Mouse (Mus musculus) kidney, embryonic 15.5 days (tissue): ENCODE measurements around the gene Chil1. TPM values are rescaled to one million over a fixed set of nuclear protein-coding genes. Genes with fewer than 3 reads are reported as not detected.

Experiments used
- ATAC-seq: fragments of 200-750 bp; cut with Nextera tagmentation; replicated peaks from 2 replicates; pipeline ENCODE4 v1.8.0; 2017; ENCODE audit warnings: moderate TSS enrichment; ENCODE audit not compliant: low FRiP score
- H3K27ac ChIP-seq: fragments of 300-500 bp; sonication (generic); 2 replicates; pipeline ENCODE4 v1.5.1; 2015; ENCODE audit warnings: mild to moderate bottlenecking, inconsistent platforms
- H3K27me3 ChIP-seq: fragments of 300-500 bp; sonication (generic); 2 replicates; pipeline ENCODE4 v1.6.1; 2015; ENCODE audit warnings: inconsistent platforms
- H3K36me3 ChIP-seq: fragments of 300-500 bp; sonication (generic); 2 replicates; pipeline ENCODE4 v1.6.1; 2015; ENCODE audit warnings: inconsistent platforms
- H3K4me1 ChIP-seq: fragments of 300-500 bp; sonication (generic); 2 replicates; pipeline ENCODE4 v1.6.1; 2015; ENCODE audit warnings: inconsistent platforms
- H3K4me2 ChIP-seq: fragments of 300-500 bp; sonication (generic); 2 replicates; pipeline ENCODE4 v1.6.1; 2015; ENCODE audit warnings: moderate library complexity, mild to moderate bottlenecking, inconsistent platforms
- H3K4me3 ChIP-seq: fragments of 300-500 bp; sonication (generic); replicated peaks from 2 replicates; pipeline ENCODE4 v1.5.1; 2015; ENCODE audit warnings: mild to moderate bottlenecking, inconsistent platforms
- H3K9ac ChIP-seq: fragments of 300-500 bp; sonication (generic); 2 replicates; pipeline ENCODE4 v1.6.1; 2015; ENCODE audit warnings: mild to moderate bottlenecking, inconsistent platforms
- H3K9me3 ChIP-seq: fragments of 300-500 bp; sonication (generic); replicated peaks from 2 replicates; pipeline ENCODE4 v1.6.1; 2016; ENCODE audit warnings: inconsistent platforms
- WGBS: fragments of 180-500 bp; shearing (Covaris S2); methylation state at CpG from one replicate; pipeline ENCODE4 v1.1.7; 2015; ENCODE audit warnings: mixed read lengths; 5-methylcytosine and 5-hydroxymethylcytosine counted together
- polyA plus RNA-seq: library from polyadenylated mRNA; unstranded; fragments of >200 nt; fragmentation: Nextera tagmentation; extraction: Ambion mirVana; gene quantifications from 2 replicates; pipeline ENCODE4 v1.2.1, GENCODE M21; 2015

Gene Chil1
- polyA plus RNA-seq, 1 experiment from 2014 or later = 1.7 TPM

DNA sequence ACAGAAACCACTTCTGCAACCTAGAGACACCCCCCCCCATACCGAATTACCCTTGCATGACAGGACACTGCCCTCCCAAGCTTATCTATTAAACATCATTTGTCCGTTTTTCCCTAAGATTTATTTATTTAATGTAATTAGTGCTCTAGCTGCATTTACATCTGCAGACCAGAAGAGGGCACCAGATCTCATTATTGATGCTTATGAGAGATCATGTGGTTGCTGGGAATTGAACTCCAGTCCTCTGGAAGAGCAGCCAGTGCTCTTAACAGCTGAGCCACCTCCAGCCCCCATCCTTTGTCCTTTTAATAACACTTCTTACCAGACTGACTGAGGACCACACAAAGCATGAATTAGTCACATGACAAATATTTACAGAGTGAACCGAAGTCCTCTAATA is 27.3 kb upstream of the Chil1 start:
- ATAC-seq = no peak
- H3K4me1 ChIP-seq = 0 out of 2 replicates have a peak, but pooled peaks cover 5% of the 10 kb centered on the region
- H3K4me2 ChIP-seq = no peak overlapping the region
- no peak overlapping the region for H3K27ac ChIP-seq
- H3K4me3 ChIP-seq = no peak overlapping the region
- H3K9ac ChIP-seq = no peak overlapping the region
- H3K36me3 ChIP-seq = no peaks in the 10 kb centered on the region
- H3K27me3 ChIP-seq = no peaks in the 10 kb centered on the region
- H3K9me3 ChIP-seq = no peaks in the 10 kb centered on the region
- 51% methylated on average over 3 of the region's 3 CpGs for WGBS

DNA sequence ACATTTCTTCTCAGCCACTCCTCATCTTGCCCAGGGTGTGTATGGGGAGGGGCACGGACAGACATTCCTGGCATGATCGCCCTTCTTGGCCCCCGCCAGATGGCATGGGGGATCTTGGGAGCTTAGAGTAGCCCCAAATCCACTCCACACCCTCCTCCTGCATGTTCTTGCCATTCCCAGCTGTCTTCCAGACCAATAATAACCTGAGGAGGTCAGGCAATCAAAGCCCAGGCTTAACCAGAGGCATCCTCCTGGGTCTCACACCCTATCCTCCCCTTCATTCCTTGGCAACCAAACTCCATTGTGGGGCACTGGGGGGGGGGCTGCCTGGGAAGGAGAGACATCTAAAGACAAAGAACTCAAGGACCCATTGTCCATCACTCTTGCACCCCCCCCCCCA is 21.6 kb upstream of the Chil1 start:
- Histone ChIP-seq H3K4me2 (no peak overlapping the region), H3K4me1 (no peaks in the 10 kb centered on the region), H3K27ac (no peak overlapping the region), H3K4me3 (no peak overlapping the region), H3K36me3 (no peaks in the 10 kb centered on the region), H3K9ac (no peak overlapping the region), H3K9me3 (no peaks in the 10 kb centered on the region), H3K27me3 (no peaks in the 10 kb centered on the region)
- WGBS = 84% methylated on average over 3 of the region's 3 CpGs
- ATAC-seq = no peak

- no peak overlapping the region for H3K9ac ChIP-seq
- no peak overlapping the region for H3K4me2 ChIP-seq
- H3K36me3 ChIP-seq = no peaks in the 10 kb centered on the region
- no peaks in the 10 kb centered on the region for H3K9me3 ChIP-seq
- WGBS = 81% methylated on average over 6 of the region's 6 CpGs
- no peak for ATAC-seq
- H3K4me1 ChIP-seq = no peaks in the 10 kb centered on the region
- no peaks in the 10 kb centered on the region for H3K27me3 ChIP-seq
- H3K4me3 ChIP-seq = no peak overlapping the region
- no peak overlapping the region for H3K27ac ChIP-seq
Observed at GRCm38 (mm10) chr1:134161399-134161798, 20.6 kb upstream of the Chil1 start.

DNA sequence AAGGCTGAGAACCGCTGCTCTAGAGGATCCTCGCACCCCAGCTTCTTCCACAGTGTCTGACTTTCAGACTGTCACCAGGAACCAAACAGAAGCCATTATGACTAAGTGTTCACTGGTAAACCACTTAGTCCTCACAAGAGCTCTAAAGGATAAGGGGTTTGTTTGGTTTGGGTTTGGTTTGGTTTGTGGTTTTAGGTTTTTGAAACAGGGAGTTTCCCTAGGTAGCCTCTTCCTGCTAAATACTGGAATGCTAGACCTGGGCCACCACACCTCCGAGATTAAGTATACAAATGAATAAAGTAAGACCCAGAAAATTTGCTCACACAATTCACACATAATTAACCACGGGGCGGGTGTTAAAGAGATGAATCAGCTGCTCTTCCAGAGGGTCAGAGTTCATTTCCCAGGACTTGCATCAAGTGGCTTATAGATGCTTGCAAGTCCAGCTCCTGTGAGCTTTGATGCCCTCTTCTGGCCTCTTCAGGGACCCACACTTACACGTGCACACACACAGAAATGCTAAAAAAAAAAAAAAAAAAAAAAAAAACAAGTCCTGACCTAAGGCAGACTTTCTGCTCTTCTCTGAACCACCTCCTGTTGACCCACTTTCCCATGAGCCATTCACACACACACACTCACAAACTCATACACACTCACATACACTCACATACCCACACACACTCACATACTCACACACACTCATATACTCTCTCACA is 19.3 kb upstream of the Chil1 start:
- Histone ChIP-seq H3K9ac (no peak overlapping the region), H3K27ac (no peak overlapping the region), H3K4me2 (no peak overlapping the region), H3K4me1 (no peaks in the 10 kb centered on the region), H3K4me3 (no peak overlapping the region), H3K27me3 (no peaks in the 10 kb centered on the region), H3K9me3 (no peaks in the 10 kb centered on the region), H3K36me3 (no peaks in the 10 kb centered on the region)
- no peak for ATAC-seq
- 77% methylated on average over 6 of the region's 6 CpGs for WGBS

GRCm38 (mm10) chr1:134163476-134163875 is 18.5 kb upstream of the Chil1 start:
- H3K4me3 ChIP-seq = no peak overlapping the region
- no peak overlapping the region for H3K9ac ChIP-seq
- H3K27me3 ChIP-seq = no peaks in the 10 kb centered on the region
- 77% methylated on average over 7 of the region's 7 CpGs for WGBS
- H3K4me2 ChIP-seq = no peak overlapping the region
- no peaks in the 10 kb centered on the region for H3K4me1 ChIP-seq
- no peaks in the 10 kb centered on the region for H3K9me3 ChIP-seq
- H3K27ac ChIP-seq = no peak overlapping the region
- H3K36me3 ChIP-seq = no peaks in the 10 kb centered on the region
- ATAC-seq = no peak

GRCm38 (mm10) chr1:134164454-134164853 is 17.5 kb upstream of the Chil1 start:
- Histone ChIP-seq H3K4me2 (no peak overlapping the region), H3K27me3 (no peaks in the 10 kb centered on the region), H3K9ac (no peak overlapping the region), H3K4me1 (no peaks in the 10 kb centered on the region), H3K27ac (no peak overlapping the region), H3K36me3 (no peaks in the 10 kb centered on the region), H3K4me3 (no peak overlapping the region), H3K9me3 (no peaks in the 10 kb centered on the region)
- no peak for ATAC-seq
- WGBS = 58% methylated on average over 4 of the region's 4 CpGs

DNA sequence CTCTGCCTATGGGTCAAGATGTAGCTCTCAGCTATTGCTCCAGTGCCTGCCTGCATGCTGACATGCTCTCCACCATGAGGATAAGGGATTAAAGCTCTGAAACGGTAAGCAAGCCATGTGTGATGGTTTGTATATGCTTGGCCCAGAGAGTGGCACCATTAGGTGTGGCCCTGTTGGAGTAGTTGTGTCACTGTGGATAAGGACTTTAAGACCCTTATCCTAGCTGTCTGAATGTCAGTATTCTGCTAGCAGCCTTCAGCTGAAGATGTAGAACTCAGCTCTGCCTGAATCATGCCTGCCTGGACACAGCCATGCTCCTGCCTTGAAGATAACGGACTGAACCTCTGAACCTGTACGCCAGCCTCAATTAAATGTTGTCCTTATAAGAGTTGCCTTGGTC is 15.4 kb upstream of the Chil1 start:
- Histone ChIP-seq H3K9me3 (no peaks in the 10 kb centered on the region), H3K4me2 (no peak overlapping the region), H3K27me3 (no peaks in the 10 kb centered on the region), H3K27ac (no peak overlapping the region), H3K4me3 (no peak overlapping the region), H3K4me1 (no peaks in the 10 kb centered on the region), H3K36me3 (no peaks in the 10 kb centered on the region), H3K9ac (no peak overlapping the region)
- ATAC-seq = no peak
- WGBS = 92% methylated on average over 3 of the region's 3 CpGs

DNA sequence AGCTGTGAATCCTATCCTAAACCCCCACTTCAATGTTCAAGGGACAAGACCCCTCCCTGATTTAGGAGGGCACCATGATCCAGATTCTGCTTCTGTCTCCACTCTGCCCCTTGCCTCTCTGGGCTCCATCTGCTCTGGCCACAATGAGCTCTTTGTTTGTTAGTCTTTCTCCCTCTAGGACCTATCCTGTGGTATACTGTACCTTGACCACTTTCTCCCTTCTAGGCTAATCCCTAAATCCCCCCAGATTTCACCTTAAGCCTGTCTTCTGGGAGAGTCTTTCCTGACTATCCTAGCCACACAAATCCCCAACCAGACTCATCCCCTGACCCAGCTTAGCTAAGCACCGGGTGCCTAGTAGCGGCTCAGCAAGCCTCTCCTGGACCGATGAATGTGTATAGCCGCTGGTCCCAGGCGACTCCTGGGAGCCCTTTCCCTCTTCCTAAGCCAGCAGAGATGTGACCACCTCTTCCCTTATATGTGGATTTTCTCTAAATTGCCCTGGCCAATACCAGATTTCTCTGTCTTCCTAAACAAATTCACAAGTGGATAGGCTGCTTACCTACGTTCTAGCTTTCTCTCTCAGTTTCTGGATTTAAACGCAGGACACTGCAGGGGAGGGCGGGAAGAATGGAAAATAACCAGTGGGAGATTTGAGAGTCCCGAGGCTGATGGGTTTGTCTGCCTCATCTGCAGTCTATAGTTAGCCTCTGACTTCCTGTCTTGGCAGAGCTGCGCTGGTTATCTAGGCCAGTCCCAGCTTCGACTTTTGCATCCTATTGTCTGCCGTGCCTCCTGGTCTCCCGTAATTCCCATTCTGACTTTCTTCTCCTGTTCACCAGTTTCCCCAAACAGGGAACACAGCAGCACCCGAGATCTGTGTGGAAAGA is 14.3 kb upstream of the Chil1 start:
- Histone ChIP-seq H3K9ac (no peak overlapping the region), H3K4me3 (no peak overlapping the region), H3K4me2 (no peak overlapping the region), H3K4me1 (no peaks in the 10 kb centered on the region), H3K27ac (no peak overlapping the region), H3K9me3 (no peaks in the 10 kb centered on the region), H3K36me3 (no peaks in the 10 kb centered on the region), H3K27me3 (no peaks in the 10 kb centered on the region)
- WGBS = 64% methylated on average over 14 of the region's 14 CpGs
- no peak for ATAC-seq

DNA sequence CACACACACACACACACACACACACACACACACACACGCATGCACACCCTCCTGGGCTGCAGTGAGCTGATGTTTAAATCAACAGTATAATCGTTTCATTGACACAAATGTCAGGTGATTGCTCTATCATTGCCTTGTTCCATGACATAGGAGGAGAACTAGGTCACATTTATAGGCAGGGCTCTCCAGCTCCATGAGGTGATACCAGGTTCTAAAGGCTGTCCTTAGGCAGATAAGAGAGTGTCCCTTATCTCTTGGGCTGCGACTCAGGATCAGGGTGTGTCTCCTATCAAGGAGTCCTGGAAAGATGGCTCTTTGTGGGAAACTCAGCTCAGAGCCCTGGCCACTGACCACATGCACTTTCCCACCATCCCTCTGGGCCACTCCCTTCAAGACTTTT is 13.4 kb upstream of the Chil1 start:
- no peaks in the 10 kb centered on the region for H3K27me3 ChIP-seq
- H3K4me3 ChIP-seq = no peak overlapping the region
- no peaks in the 10 kb centered on the region for H3K9me3 ChIP-seq
- H3K9ac ChIP-seq = no peak overlapping the region
- no peaks in the 10 kb centered on the region for H3K4me1 ChIP-seq
- no peak for ATAC-seq
- no peaks in the 10 kb centered on the region for H3K36me3 ChIP-seq
- no peak overlapping the region for H3K27ac ChIP-seq
- WGBS = 93% methylated on average over 3 of the region's 3 CpGs
- H3K4me2 ChIP-seq = no peak overlapping the region

GRCm38 (mm10) chr1:134168985-134169697 is 12.8 kb upstream of the Chil1 start:
- no peak overlapping the region for H3K27ac ChIP-seq
- H3K4me3 ChIP-seq = no peak overlapping the region
- 93% methylated on average over 8 of the region's 8 CpGs for WGBS
- no peaks in the 10 kb centered on the region for H3K36me3 ChIP-seq
- H3K4me1 ChIP-seq = no peaks in the 10 kb centered on the region
- H3K9ac ChIP-seq = no peak overlapping the region
- no peaks in the 10 kb centered on the region for H3K9me3 ChIP-seq
- H3K27me3 ChIP-seq = no peaks in the 10 kb centered on the region
- no peak overlapping the region for H3K4me2 ChIP-seq
- ATAC-seq = no peak

- Histone ChIP-seq H3K4me1 (0 out of 2 replicates have a peak, but pooled peaks cover 4% of the 10 kb centered on the region), H3K9me3 (no peaks in the 10 kb centered on the region), H3K36me3 (no peaks in the 10 kb centered on the region), H3K4me3 (no peak overlapping the region), H3K4me2 (no peak overlapping the region), H3K27me3 (no peaks in the 10 kb centered on the region), H3K27ac (no peak overlapping the region), H3K9ac (no peak overlapping the region)
- 70% methylated on average over 7 of the region's 7 CpGs for WGBS
- ATAC-seq = no peak
Observed at GRCm38 (mm10) chr1:134173081-134173480, 8.9 kb upstream of the Chil1 start.

GRCm38 (mm10) chr1:134177976-134178375 is 4.0 kb upstream of the Chil1 start:
- WGBS = 83% methylated on average over 5 of the region's 5 CpGs
- Histone ChIP-seq H3K4me3 (no peak overlapping the region), H3K27me3 (no peaks in the 10 kb centered on the region), H3K9me3 (no peaks in the 10 kb centered on the region), H3K9ac (no peak overlapping the region), H3K4me1 (0 out of 2 replicates have a peak, but pooled peaks cover 8% of the 10 kb centered on the region), H3K27ac (no peak overlapping the region), H3K4me2 (no peak overlapping the region), H3K36me3 (no peaks in the 10 kb centered on the region)
- ATAC-seq = no peak
